Mouse (Mus musculus) forebrain, embryonic 15.5 days (tissue): ENCODE data around the gene Acads. TPM values are rescaled to one million over a fixed set of nuclear protein-coding genes. Genes with fewer than 3 reads are reported as not detected.
A peak's percentile ranks its signal among the peaks of the same experiment; 100 is the strongest.
"Not testable (repeated sequence)": the region's sequence is repeated elsewhere in the genome, so short reads cannot be mapped to it uniquely, and the experiment has no call there.

Source experiments
- ATAC-seq: fragments of 200-750 bp; cut with Nextera tagmentation; replicated peaks from 2 replicates; pipeline ENCODE4 v1.8.0; 2017; ENCODE audit warnings: mild to moderate bottlenecking, moderate TSS enrichment, moderate library complexity
- H3K27ac ChIP-seq: fragments of 300-500 bp; sonication (generic); replicated peaks from 2 replicates; pipeline ENCODE4 v1.5.1; 2015; ENCODE audit warnings: mild to moderate bottlenecking, inconsistent platforms
- H3K27me3 ChIP-seq: fragments of 300-500 bp; sonication (generic); 2 replicates; pipeline ENCODE4 v1.6.1; 2015; ENCODE audit warnings: inconsistent platforms
- H3K36me3 ChIP-seq: fragments of 300-500 bp; sonication (generic); 2 replicates; pipeline ENCODE4 v1.6.1; 2015; ENCODE audit warnings: mild to moderate bottlenecking, inconsistent platforms
- H3K4me1 ChIP-seq: fragments of 300-500 bp; sonication (generic); 2 replicates; pipeline ENCODE4 v1.6.1; 2015; ENCODE audit warnings: inconsistent platforms
- H3K4me2 ChIP-seq: fragments of 300-500 bp; sonication (generic); replicated peaks from 2 replicates; pipeline ENCODE4 v1.6.1; 2015; ENCODE audit warnings: mild to moderate bottlenecking, inconsistent platforms
- H3K4me3 ChIP-seq: fragments of 300-500 bp; sonication (generic); 2 replicates; pipeline ENCODE4 v1.5.1; 2015; ENCODE audit warnings: mild to moderate bottlenecking, inconsistent platforms
- H3K9ac ChIP-seq: fragments of 300-500 bp; sonication (generic); replicated peaks from 2 replicates; pipeline ENCODE4 v1.6.1; 2015; ENCODE audit warnings: mild to moderate bottlenecking, inconsistent platforms
- H3K9me3 ChIP-seq: fragments of 300-500 bp; sonication (generic); 2 replicates; pipeline ENCODE4 v1.6.1; 2016; ENCODE audit warnings: inconsistent platforms
- WGBS: fragments of 180-500 bp; shearing (Covaris S2); methylation state at CpG from one replicate; pipeline ENCODE4 v1.1.7; 2015; ENCODE audit warnings: mixed read lengths; 5-methylcytosine and 5-hydroxymethylcytosine counted together
- polyA plus RNA-seq: library from polyadenylated mRNA; unstranded; fragments of >200 nt; fragmentation: Nextera tagmentation; extraction: Ambion mirVana; gene quantifications from 2 replicates; pipeline ENCODE4 v1.2.1, GENCODE M21; 2015

Gene Acads
- polyA plus RNA-seq, 1 experiment from 2014 or later = 24.1 TPM

GRCm38 (mm10) chr5:115103253-115103652 lies 15.9 kb downstream of the Acads start:
- not testable (repeated sequence) for ATAC-seq, H3K4me2 ChIP-seq, H3K27ac ChIP-seq, H3K27me3 ChIP-seq, H3K9me3 ChIP-seq, H3K4me1 ChIP-seq, H3K4me3 ChIP-seq, H3K9ac ChIP-seq
- peaks cover 27% of the 10 kb centered on the region for H3K36me3 ChIP-seq
- WGBS = 97% methylated on average over 23 of the region's 23 CpGs

- WGBS = 91% methylated on average over 2 of the region's 2 CpGs
- Histone ChIP-seq H3K27me3 (no peaks in the 10 kb centered on the region), H3K4me3 (no peak overlapping the region), H3K4me1 (no peaks in the 10 kb centered on the region), H3K9me3 (no peaks in the 10 kb centered on the region), H3K4me2 (no peak overlapping the region), H3K9ac (no peak overlapping the region), H3K27ac (no peak overlapping the region), H3K36me3 (peaks cover 34% of the 10 kb centered on the region)
- ATAC-seq = no peak
Measured at GRCm38 (mm10) chr5:115102231-115102630, 16.9 kb downstream of the Acads start.

GRCm38 (mm10) chr5:115100473-115100872 lies 18.7 kb downstream of the Acads start:
- H3K27ac ChIP-seq = no peak overlapping the region
- peaks cover 52% of the 10 kb centered on the region for H3K36me3 ChIP-seq
- no peaks in the 10 kb centered on the region for H3K27me3 ChIP-seq
- WGBS = 87% methylated on average over 6 of the region's 6 CpGs
- no peak for ATAC-seq
- H3K9ac ChIP-seq = no peak overlapping the region
- no peaks in the 10 kb centered on the region for H3K9me3 ChIP-seq
- H3K4me3 ChIP-seq = no peak overlapping the region
- H3K4me1 ChIP-seq = no peaks in the 10 kb centered on the region
- no peak overlapping the region for H3K4me2 ChIP-seq

DNA sequence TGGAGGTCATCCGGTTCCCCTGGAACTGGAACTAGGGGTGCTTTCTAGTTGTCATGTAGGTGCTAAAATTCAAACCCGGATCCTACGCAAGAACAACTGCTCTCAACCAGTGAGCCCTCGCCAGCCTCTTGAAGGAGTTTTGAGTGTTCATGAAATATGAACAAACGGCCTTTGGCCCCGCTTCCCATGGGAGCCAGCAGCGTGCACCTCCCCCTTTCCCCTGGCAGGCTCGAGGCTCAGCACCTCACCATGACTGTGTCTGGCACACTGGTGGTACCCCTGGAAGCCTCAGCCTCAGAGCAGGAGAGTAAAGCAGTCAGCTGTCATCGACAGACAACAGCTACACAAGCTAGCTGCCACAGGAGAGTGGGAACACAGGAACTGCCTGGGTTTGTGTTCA lies 19.2 kb downstream of the Acads start:
- ATAC-seq = no peak
- 88% methylated on average over 9 of the region's 9 CpGs for WGBS
- H3K36me3 ChIP-seq = peaks cover 57% of the 10 kb centered on the region

DNA sequence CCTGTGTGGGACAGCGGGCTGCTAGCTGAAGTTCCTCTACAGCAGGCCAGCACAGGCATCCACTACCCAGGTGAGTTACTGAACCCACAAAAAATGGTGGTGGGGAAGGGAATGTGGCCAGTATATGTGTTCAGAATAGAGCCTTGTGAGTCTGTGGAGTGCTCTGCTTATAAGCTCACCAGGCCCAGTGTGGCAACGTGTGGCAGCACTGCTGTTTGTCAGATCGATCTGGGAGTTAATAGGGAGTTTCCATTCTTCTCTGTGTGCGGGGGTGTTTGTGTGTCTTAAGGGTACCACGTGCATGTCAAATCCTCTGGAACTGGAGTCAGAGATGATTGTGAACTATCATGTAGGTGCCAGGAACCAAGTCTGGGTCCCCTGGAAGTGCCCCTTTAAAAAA lies 19.6 kb downstream of the Acads start:
- Histone ChIP-seq H3K36me3 (peaks cover 60% of the 10 kb centered on the region), H3K9me3 (no peaks in the 10 kb centered on the region), H3K4me1 (no peaks in the 10 kb centered on the region), H3K4me2 (no peak overlapping the region), H3K9ac (no peak overlapping the region), H3K4me3 (no peak overlapping the region), H3K27ac (no peak overlapping the region), H3K27me3 (no peaks in the 10 kb centered on the region)
- WGBS = 84% methylated on average over 5 of the region's 5 CpGs
- no peak for ATAC-seq

More for the DNA sequence above, 19.2 kb downstream of the Acads start:
- Histone ChIP-seq H3K4me2 (no peak overlapping the region), H3K4me3 (no peak overlapping the region), H3K27ac (no peak overlapping the region), H3K9ac (no peak overlapping the region), H3K27me3 (no peaks in the 10 kb centered on the region), H3K9me3 (no peaks in the 10 kb centered on the region), H3K4me1 (no peaks in the 10 kb centered on the region)

DNA sequence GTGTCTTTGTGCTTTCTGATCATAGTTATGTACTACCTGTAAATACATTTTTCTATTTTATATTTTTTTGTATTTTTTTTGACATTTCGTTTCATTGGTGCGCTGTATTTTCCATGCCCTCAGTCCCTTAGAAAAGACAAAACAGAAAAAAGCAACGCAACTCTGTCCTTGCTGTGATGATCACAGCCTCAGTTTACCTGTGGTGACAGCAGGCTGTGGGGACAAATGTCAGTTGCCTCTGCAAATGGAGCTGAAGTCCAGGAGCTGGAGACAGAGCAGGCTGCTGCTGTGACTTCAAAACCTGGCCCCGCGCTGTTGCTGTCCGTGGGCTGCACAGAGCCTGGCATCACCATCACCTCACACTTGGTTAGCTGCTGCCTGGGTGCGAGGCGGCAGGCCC lies 21.0 kb downstream of the Acads start, which contains the start of gene Gm10401:
TSS of gene Gm10401 (minus strand) at position 101 of the 400 bp plus-strand sequence.
- Histone ChIP-seq H3K27me3 (no peaks in the 10 kb centered on the region), H3K27ac (no peak within 1 kb of the TSS), H3K36me3 (peaks cover 57% of the 10 kb centered on the region), H3K9me3 (no peaks in the 10 kb centered on the region), H3K4me2 (no peak within 1 kb of the TSS), H3K4me3 (no peak within 1 kb of the TSS), H3K9ac (no peak within 1 kb of the TSS), H3K4me1 (no peaks in the 10 kb centered on the region)
- WGBS = 96% methylated on average over 8 of the region's 8 CpGs
- ATAC-seq = no peak

- WGBS = 90% methylated on average over 6 of the region's 6 CpGs
- ATAC-seq = no peak
- peaks cover 56% of the 10 kb centered on the region for H3K36me3 ChIP-seq
Measured at GRCm38 (mm10) chr5:115091776-115092175, 27.4 kb downstream of the Acads start.

GRCm38 (mm10) chr5:115091015-115091414 lies 28.1 kb downstream of the Acads start:
- H3K27me3 ChIP-seq = no peaks in the 10 kb centered on the region
- no peaks in the 10 kb centered on the region for H3K4me1 ChIP-seq
- peaks cover 50% of the 10 kb centered on the region for H3K36me3 ChIP-seq
- no peak for ATAC-seq
- H3K4me2 ChIP-seq = no peak overlapping the region
- 93% methylated on average over 3 of the region's 3 CpGs for WGBS
- no peak overlapping the region for H3K27ac ChIP-seq
- H3K9ac ChIP-seq = no peak overlapping the region
- no peaks in the 10 kb centered on the region for H3K9me3 ChIP-seq
- H3K4me3 ChIP-seq = no peak overlapping the region

More at GRCm38 (mm10) chr5:115091776-115092175, 27.4 kb downstream of the Acads start:
- H3K9me3 ChIP-seq = no peaks in the 10 kb centered on the region
- H3K27ac ChIP-seq = no peak overlapping the region
- H3K4me3 ChIP-seq = no peak overlapping the region
- no peak overlapping the region for H3K9ac ChIP-seq
- no peaks in the 10 kb centered on the region for H3K27me3 ChIP-seq
- H3K4me2 ChIP-seq = no peak overlapping the region
- H3K4me1 ChIP-seq = no peaks in the 10 kb centered on the region

DNA sequence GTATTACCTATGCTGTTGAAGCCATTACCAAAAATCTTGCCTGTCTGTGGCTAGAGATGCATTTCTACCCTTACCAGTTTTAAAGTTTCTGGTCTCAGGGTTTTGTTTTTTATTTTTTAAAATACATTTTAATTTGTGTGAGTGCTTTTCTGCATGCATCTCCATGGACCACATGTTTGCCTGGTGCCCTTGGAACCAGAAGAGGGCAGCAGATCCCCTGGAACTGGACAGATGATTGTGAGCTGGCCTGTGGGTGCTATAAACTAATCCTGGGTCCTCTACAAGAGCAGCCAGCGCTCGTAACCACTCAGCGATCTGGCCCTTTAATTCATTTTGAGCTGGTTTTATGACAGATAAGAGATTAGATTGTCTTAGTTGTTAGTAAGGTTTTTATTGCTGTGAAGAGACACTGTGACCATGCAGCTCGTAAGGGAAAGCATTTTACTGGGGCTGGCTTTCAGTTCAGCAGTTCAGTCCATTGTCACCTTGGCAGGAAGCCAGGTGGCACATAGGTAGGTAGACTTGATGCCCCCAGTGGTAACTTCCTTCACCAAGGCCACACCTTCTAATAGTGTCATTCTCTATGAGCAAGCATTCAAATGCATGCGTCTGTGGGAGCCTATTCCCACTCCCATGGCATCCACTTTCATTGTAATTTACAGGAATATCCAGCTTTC lies 29.4 kb downstream of the Acads start:
- Histone ChIP-seq H3K9ac (no peak overlapping the region), H3K27me3 (no peaks in the 10 kb centered on the region), H3K36me3 (peaks cover 40% of the 10 kb centered on the region), H3K4me1 (no peaks in the 10 kb centered on the region), H3K9me3 (no peaks in the 10 kb centered on the region), H3K4me3 (no peak overlapping the region), H3K27ac (no peak overlapping the region), H3K4me2 (no peak overlapping the region)
- WGBS = 98% methylated on average over 5 of the region's 5 CpGs
- no peak for ATAC-seq

DNA sequence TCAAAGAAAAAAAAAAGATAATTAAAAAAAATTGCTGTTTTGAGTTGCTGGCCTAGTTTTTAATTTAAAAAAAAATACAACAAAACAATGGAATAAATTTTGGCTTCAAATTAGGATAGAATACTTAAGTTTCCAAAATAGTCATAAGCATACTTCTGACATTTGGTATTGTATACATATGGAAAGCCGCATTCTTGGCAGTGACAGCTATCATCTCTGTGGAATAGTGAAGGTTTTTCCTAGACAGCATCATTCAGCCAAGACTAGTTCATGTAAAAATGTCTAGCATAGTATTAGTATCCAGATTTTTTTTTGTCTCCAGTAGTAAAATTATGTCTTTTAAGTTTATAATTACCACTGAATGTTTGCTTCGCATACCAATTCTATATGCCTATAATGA lies 33.5 kb downstream of the Acads start:
- H3K4me1 ChIP-seq = no peaks in the 10 kb centered on the region
- WGBS = 81% methylated on average over 2 of the region's 2 CpGs
- H3K4me2 ChIP-seq = no peak overlapping the region
- peaks cover 51% of the 10 kb centered on the region for H3K36me3 ChIP-seq
- no peak overlapping the region for H3K9ac ChIP-seq
- no peaks in the 10 kb centered on the region for H3K9me3 ChIP-seq
- H3K4me3 ChIP-seq = no peak overlapping the region
- H3K27me3 ChIP-seq = no peaks in the 10 kb centered on the region
- no peak for ATAC-seq
- peak overlapping the region; percentile 66 for H3K27ac ChIP-seq

- H3K9ac ChIP-seq = no peak overlapping the region
- no peak overlapping the region for H3K27ac ChIP-seq
- WGBS = 92% methylated on average over 6 of the region's 6 CpGs
- H3K4me1 ChIP-seq = no peaks in the 10 kb centered on the region
- H3K4me2 ChIP-seq = no peak overlapping the region
- H3K36me3 ChIP-seq = peaks cover 31% of the 10 kb centered on the region
- no peak for ATAC-seq
- H3K27me3 ChIP-seq = no peaks in the 10 kb centered on the region
- H3K9me3 ChIP-seq = no peaks in the 10 kb centered on the region
- H3K4me3 ChIP-seq = no peak overlapping the region
Measured at GRCm38 (mm10) chr5:115083492-115083891, 35.7 kb downstream of the Acads start.

DNA sequence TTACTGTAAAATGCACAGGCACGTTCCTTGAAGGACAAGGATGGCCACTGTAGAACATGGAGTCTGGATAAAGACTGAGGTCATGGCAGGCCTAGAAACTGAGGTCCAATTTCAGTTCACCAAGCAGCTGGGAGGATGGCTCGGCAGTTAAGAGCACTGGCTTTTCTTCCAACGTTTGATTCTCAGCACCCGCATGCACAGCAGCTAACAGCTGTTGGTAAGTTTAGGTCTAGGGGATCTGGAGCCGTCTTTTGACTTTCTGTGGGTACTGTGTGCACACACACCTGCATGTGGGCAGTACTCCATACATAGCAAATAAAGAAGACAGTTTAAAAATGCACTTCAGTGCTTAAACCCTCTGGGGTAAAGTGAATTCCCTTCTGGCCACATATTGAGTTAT lies 37.5 kb downstream of the Acads start:
- H3K4me2 ChIP-seq = no peak overlapping the region
- ATAC-seq = no peak
- H3K27me3 ChIP-seq = no peaks in the 10 kb centered on the region
- no peak overlapping the region for H3K27ac ChIP-seq
- no peak overlapping the region for H3K9ac ChIP-seq
- 85% methylated on average over 5 of the region's 5 CpGs for WGBS
- H3K4me3 ChIP-seq = no peak overlapping the region
- H3K36me3 ChIP-seq = peaks cover 17% of the 10 kb centered on the region
- no peaks in the 10 kb centered on the region for H3K4me1 ChIP-seq
- no peaks in the 10 kb centered on the region for H3K9me3 ChIP-seq
